Mouse (Mus musculus) forebrain, embryonic 12.5 days (tissue): ENCODE measurements around the gene Usp15. TPM values are rescaled to one million over a fixed set of nuclear protein-coding genes. Genes with fewer than 3 reads are reported as not detected.
"Not testable (repeated sequence)": the region's sequence is repeated elsewhere in the genome, so short reads cannot be mapped to it uniquely, and the experiment has no call there.

Source experiments
- ATAC-seq: fragments of 200-750 bp; cut with Nextera tagmentation; 2 replicates; pipeline ENCODE4 v1.8.0; 2017; ENCODE audit warnings: moderate TSS enrichment; ENCODE audit not compliant: low FRiP score
- H3K27ac ChIP-seq: fragments of 300-500 bp; sonication (generic); 2 replicates; pipeline ENCODE4 v1.5.1; 2016; ENCODE audit warnings: mild to moderate bottlenecking
- H3K27me3 ChIP-seq: fragments of 300-500 bp; sonication (generic); 2 replicates; pipeline ENCODE4 v1.6.1; 2016; ENCODE audit warnings: mild to moderate bottlenecking
- H3K36me3 ChIP-seq: fragments of 300-500 bp; sonication (generic); replicated peaks from 2 replicates; pipeline ENCODE4 v1.6.1; 2016; ENCODE audit warnings: mild to moderate bottlenecking
- H3K4me1 ChIP-seq: fragments of 300-500 bp; sonication (generic); 2 replicates; pipeline ENCODE4 v1.6.1; 2016
- H3K4me2 ChIP-seq: fragments of 300-500 bp; sonication (generic); 2 replicates; pipeline ENCODE4 v1.6.1; 2016; ENCODE audit warnings: mild to moderate bottlenecking, moderate library complexity
- H3K4me3 ChIP-seq: fragments of 300-500 bp; sonication (generic); replicated peaks from 2 replicates; pipeline ENCODE4 v1.5.1; 2016; ENCODE audit warnings: mild to moderate bottlenecking
- H3K9ac ChIP-seq: fragments of 300-500 bp; sonication (generic); 2 replicates; pipeline ENCODE4 v1.6.1; 2016; ENCODE audit warnings: mild to moderate bottlenecking
- H3K9me3 ChIP-seq: fragments of 300-500 bp; sonication (generic); 2 replicates; pipeline ENCODE4 v1.6.1; 2016
- WGBS: fragments of 180-500 bp; shearing (Covaris S2); methylation state at CpG from one replicate; pipeline ENCODE4 v1.1.7; 2016; 5-methylcytosine and 5-hydroxymethylcytosine counted together
- polyA plus RNA-seq: library from polyadenylated mRNA; unstranded; fragments of >200 nt; fragmentation: Nextera tagmentation; extraction: Ambion mirVana; gene quantifications from 2 replicates; pipeline ENCODE4 v1.2.1, GENCODE M21; 2016

The Usp15 gene
- polyA plus RNA-seq: 69.0 and 74.3 TPM in 2 replicates

GRCm38 (mm10) chr10:123196835-123197559 lies at the start of gene Usp15:
Gene Usp15 (minus strand): TSS chr10:123196995.
- WGBS: under 1% methylated on average over 59 of the region's 66 CpGs
- Histone ChIP-seq H3K9me3 (no peaks in the 10 kb centered on the region), H3K4me3 (peak within 1 kb of the TSS; percentile 97), H3K27ac (peak within 1 kb of the TSS; percentile 87), H3K9ac (peak within 1 kb of the TSS; percentile 93), H3K4me1 (peaks cover 10% of the 10 kb centered on the region), H3K36me3 (no peaks in the 10 kb centered on the region), H3K27me3 (0 out of 2 replicates have a peak, but pooled peaks cover 5% of the 10 kb centered on the region), H3K4me2 (peak within 1 kb of the TSS; percentile 66)
- ATAC-seq: peak; percentile 93

GRCm38 (mm10) chr10:123229420-123229819 lies 32.6 kb upstream of the Usp15 start:
- ATAC-seq: no peak
- no peak overlapping the region for H3K9ac ChIP-seq
- no peaks in the 10 kb centered on the region for H3K4me1 ChIP-seq
- WGBS: 91% methylated on average over 5 of the region's 5 CpGs
- H3K36me3 ChIP-seq: no peaks in the 10 kb centered on the region
- no peak overlapping the region for H3K4me3 ChIP-seq
- no peak overlapping the region for H3K27ac ChIP-seq
- no peaks in the 10 kb centered on the region for H3K27me3 ChIP-seq
- no peaks in the 10 kb centered on the region for H3K9me3 ChIP-seq
- H3K4me2 ChIP-seq: no peak overlapping the region

- H3K27ac ChIP-seq: no peak overlapping the region
- no peak overlapping the region for H3K4me2 ChIP-seq
- ATAC-seq: no peak
- no peaks in the 10 kb centered on the region for H3K9me3 ChIP-seq
- WGBS: 93% methylated on average over 5 of the region's 5 CpGs
- no peak overlapping the region for H3K4me3 ChIP-seq
- no peaks in the 10 kb centered on the region for H3K4me1 ChIP-seq
- no peaks in the 10 kb centered on the region for H3K27me3 ChIP-seq
- no peak overlapping the region for H3K9ac ChIP-seq
- no peaks in the 10 kb centered on the region for H3K36me3 ChIP-seq
Observed at GRCm38 (mm10) chr10:123222785-123223184, 26.0 kb upstream of the Usp15 start.

- H3K27me3 ChIP-seq: no peaks in the 10 kb centered on the region
- ATAC-seq: no peak
Observed at GRCm38 (mm10) chr10:123209517-123209916, 12.7 kb upstream of the Usp15 start.

GRCm38 (mm10) chr10:123208336-123208735 lies 11.5 kb upstream of the Usp15 start:
- Histone ChIP-seq H3K9ac (no peak overlapping the region), H3K36me3 (no peaks in the 10 kb centered on the region), H3K4me3 (no peak overlapping the region), H3K9me3 (no peaks in the 10 kb centered on the region), H3K27me3 (no peaks in the 10 kb centered on the region), H3K4me2 (no peak overlapping the region), H3K27ac (no peak overlapping the region), H3K4me1 (no peaks in the 10 kb centered on the region)
- WGBS: 91% methylated on average over 9 of the region's 9 CpGs
- ATAC-seq: no peak

More at GRCm38 (mm10) chr10:123209517-123209916, 12.7 kb upstream of the Usp15 start:
- no peaks in the 10 kb centered on the region for H3K9me3 ChIP-seq
- H3K36me3 ChIP-seq: no peaks in the 10 kb centered on the region
- H3K27ac ChIP-seq: no peak overlapping the region
- H3K9ac ChIP-seq: no peak overlapping the region
- no peak overlapping the region for H3K4me2 ChIP-seq
- H3K4me1 ChIP-seq: no peaks in the 10 kb centered on the region
- H3K4me3 ChIP-seq: no peak overlapping the region
- 82% methylated on average over 8 of the region's 8 CpGs for WGBS

GRCm38 (mm10) chr10:123206074-123206473 lies 9.3 kb upstream of the Usp15 start:
- Histone ChIP-seq H3K27ac (no peak overlapping the region), H3K27me3 (no peaks in the 10 kb centered on the region), H3K9me3 (no peaks in the 10 kb centered on the region), H3K4me3 (no peak overlapping the region), H3K9ac (no peak overlapping the region), H3K36me3 (no peaks in the 10 kb centered on the region), H3K4me1 (no peaks in the 10 kb centered on the region), H3K4me2 (no peak overlapping the region)
- no peak for ATAC-seq
- 90% methylated on average over 6 of the region's 6 CpGs for WGBS

GRCm38 (mm10) chr10:123205364-123205763 lies 8.6 kb upstream of the Usp15 start:
- not testable (repeated sequence) for H3K4me1 ChIP-seq, ATAC-seq, H3K4me3 ChIP-seq, H3K4me2 ChIP-seq, H3K36me3 ChIP-seq, H3K27ac ChIP-seq, H3K9me3 ChIP-seq, H3K9ac ChIP-seq, H3K27me3 ChIP-seq
- WGBS: 99% methylated on average over 3 of the region's 3 CpGs

GRCm38 (mm10) chr10:123201981-123202758 lies 5.4 kb upstream of the Usp15 start:
- H3K4me1 ChIP-seq: no peaks in the 10 kb centered on the region
- WGBS: 89% methylated on average over 23 of the region's 23 CpGs

GRCm38 (mm10) chr10:123201436-123201835 lies 4.6 kb upstream of the Usp15 start:
- no peak overlapping the region for H3K4me3 ChIP-seq
- H3K4me2 ChIP-seq: no peak overlapping the region
- no peak overlapping the region for H3K9ac ChIP-seq
- H3K9me3 ChIP-seq: no peaks in the 10 kb centered on the region
- 0 out of 2 replicates have a peak, but pooled peaks cover 5% of the 10 kb centered on the region for H3K27me3 ChIP-seq
- H3K36me3 ChIP-seq: no peaks in the 10 kb centered on the region
- no peaks in the 10 kb centered on the region for H3K4me1 ChIP-seq
- WGBS: 88% methylated on average over 5 of the region's 5 CpGs
- no peak overlapping the region for H3K27ac ChIP-seq
- ATAC-seq: no peak

More at GRCm38 (mm10) chr10:123201981-123202758, 5.4 kb upstream of the Usp15 start:
- Histone ChIP-seq H3K27me3 (0 out of 2 replicates have a peak, but pooled peaks cover 5% of the 10 kb centered on the region), H3K4me3 (no peak overlapping the region), H3K9ac (no peak overlapping the region), H3K27ac (no peak overlapping the region), H3K36me3 (no peaks in the 10 kb centered on the region), H3K4me2 (no peak overlapping the region), H3K9me3 (no peaks in the 10 kb centered on the region)
- ATAC-seq: no peak

GRCm38 (mm10) chr10:123200996-123201395 lies 4.2 kb upstream of the Usp15 start:
- 90% methylated on average over 5 of the region's 5 CpGs for WGBS
- ATAC-seq: no peak

GRCm38 (mm10) chr10:123200320-123200659 lies 3.5 kb upstream of the Usp15 start:
- H3K36me3 ChIP-seq: no peaks in the 10 kb centered on the region
- no peak overlapping the region for H3K9ac ChIP-seq
- 0 out of 2 replicates have a peak, but pooled peaks cover 5% of the 10 kb centered on the region for H3K27me3 ChIP-seq
- no peak overlapping the region for H3K27ac ChIP-seq
- no peak overlapping the region for H3K4me3 ChIP-seq
- no peaks in the 10 kb centered on the region for H3K9me3 ChIP-seq
- no peak overlapping the region for H3K4me2 ChIP-seq
- peaks cover 4% of the 10 kb centered on the region for H3K4me1 ChIP-seq
- WGBS: 88% methylated on average over 8 of the region's 8 CpGs
- ATAC-seq: no peak

More at GRCm38 (mm10) chr10:123200996-123201395, 4.2 kb upstream of the Usp15 start:
- no peaks in the 10 kb centered on the region for H3K9me3 ChIP-seq
- no peak overlapping the region for H3K4me2 ChIP-seq
- H3K27me3 ChIP-seq: 0 out of 2 replicates have a peak, but pooled peaks cover 5% of the 10 kb centered on the region
- H3K9ac ChIP-seq: no peak overlapping the region
- no peaks in the 10 kb centered on the region for H3K36me3 ChIP-seq
- H3K4me1 ChIP-seq: no peaks in the 10 kb centered on the region
- no peak overlapping the region for H3K4me3 ChIP-seq
- H3K27ac ChIP-seq: no peak overlapping the region

- Histone ChIP-seq H3K9me3 (no peaks in the 10 kb centered on the region), H3K36me3 (no peaks in the 10 kb centered on the region), H3K4me1 (peaks cover 8% of the 10 kb centered on the region), H3K4me3 (no peak overlapping the region), H3K9ac (no peak overlapping the region), H3K4me2 (no peak overlapping the region), H3K27me3 (0 out of 2 replicates have a peak, but pooled peaks cover 5% of the 10 kb centered on the region), H3K27ac (no peak overlapping the region)
- WGBS: 86% methylated on average over 19 of the region's 19 CpGs
- no peak for ATAC-seq
Observed at GRCm38 (mm10) chr10:123199615-123200319, 3.0 kb upstream of the Usp15 start.
